Mouse (Mus musculus) cerebellum, postnatal 10 days (tissue): ENCODE results near the gene Ptov1.

Experiments
- DNase-seq, 2 experiments: peaks; one replicate each; pipeline ENCODE4 v3.0.0; 2021; ENCODE audit warnings: mixed read lengths in 2 of 2

The Ptov1 gene

GRCm38 (mm10) chr7:44869697-44870528 lies at the start of gene Ptov1:
Ptov1 (minus strand) TSS chr7:44869788.
- DNase-seq = peak; percentile 94 to 96

GRCm38 (mm10) chr7:44919127-44919526 lies 49.5 kb upstream of the Ptov1 start:
- no peak for DNase-seq

GRCm38 (mm10) chr7:44918219-44918618 lies 48.6 kb upstream of the Ptov1 start:
- no peak for DNase-seq

- no peak for DNase-seq
Observed at GRCm38 (mm10) chr7:44916881-44917280, 47.3 kb upstream of the Ptov1 start.

GRCm38 (mm10) chr7:44916191-44916590 lies 46.6 kb upstream of the Ptov1 start:
- DNase-seq = no peak

DNA sequence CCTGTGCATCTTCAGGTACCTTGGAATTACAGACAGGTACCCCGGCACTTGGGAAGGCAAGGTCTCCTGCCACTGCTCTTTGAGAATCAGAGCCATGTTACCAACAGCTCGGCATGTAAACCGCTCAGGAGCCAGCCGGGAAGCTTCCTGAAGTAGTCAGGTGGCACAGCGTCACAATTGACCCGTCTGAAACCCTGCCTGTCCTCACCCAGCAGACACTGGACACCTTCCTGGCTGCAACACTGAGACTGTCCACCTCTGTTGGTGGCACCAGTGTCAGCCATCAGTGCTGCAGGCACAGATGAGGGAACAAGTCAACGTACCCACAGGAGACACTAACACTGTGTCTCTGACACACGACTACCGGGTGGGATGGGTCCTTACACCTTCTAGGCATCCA lies 45.7 kb upstream of the Ptov1 start:
- no peak for DNase-seq

DNA sequence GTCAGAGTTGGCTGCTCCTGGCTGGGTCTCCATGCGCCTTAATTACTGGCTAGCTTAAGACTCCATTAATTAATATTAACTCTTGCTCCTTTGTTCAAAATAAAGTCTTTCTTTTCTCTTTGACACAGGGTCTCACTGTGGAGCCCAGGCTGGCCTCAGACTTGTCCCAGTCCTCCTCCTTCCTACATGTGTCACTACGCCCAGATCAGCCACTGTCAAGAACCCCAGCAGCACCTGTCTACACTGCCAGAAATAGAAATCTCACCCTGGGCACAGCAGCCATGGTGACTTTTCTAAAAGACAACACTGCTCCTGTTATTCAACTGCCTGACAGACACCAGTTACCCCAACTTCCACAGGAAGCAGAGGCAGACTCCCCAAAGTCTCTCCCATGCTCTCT lies 44.8 kb upstream of the Ptov1 start:
- no peak for DNase-seq

- no peak for DNase-seq
Observed at GRCm38 (mm10) chr7:44908706-44909476, 39.3 kb upstream of the Ptov1 start.

DNA sequence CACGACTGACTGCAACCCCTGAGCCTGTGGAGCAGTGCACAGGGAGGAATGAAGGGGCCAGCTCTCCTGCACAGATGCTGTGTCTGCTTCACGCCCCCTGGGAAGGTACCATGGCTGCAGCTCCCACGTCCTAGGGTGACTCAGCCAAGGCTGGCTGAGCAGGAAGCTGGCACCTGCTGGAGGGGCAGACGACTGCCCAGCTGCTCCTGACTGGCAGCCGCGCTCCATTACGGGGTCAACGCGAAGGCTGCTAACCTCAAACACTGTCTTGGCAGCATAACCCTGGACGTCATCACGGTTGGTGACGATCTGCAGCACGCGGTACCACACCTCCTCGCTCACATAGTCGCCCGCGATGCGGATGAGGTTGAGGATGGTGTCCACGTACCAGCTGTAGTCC lies 35.8 kb upstream of the Ptov1 start:
- peak; percentile 60 to 66 for DNase-seq

- no peak for DNase-seq
Observed at GRCm38 (mm10) chr7:44901230-44901722, 31.7 kb upstream of the Ptov1 start.

GRCm38 (mm10) chr7:44900632-44901031 lies 31.0 kb upstream of the Ptov1 start:
- no peak for DNase-seq

GRCm38 (mm10) chr7:44898607-44899006 lies 29.0 kb upstream of the Ptov1 start:
- peak; percentile 60 to 69 for DNase-seq

DNA sequence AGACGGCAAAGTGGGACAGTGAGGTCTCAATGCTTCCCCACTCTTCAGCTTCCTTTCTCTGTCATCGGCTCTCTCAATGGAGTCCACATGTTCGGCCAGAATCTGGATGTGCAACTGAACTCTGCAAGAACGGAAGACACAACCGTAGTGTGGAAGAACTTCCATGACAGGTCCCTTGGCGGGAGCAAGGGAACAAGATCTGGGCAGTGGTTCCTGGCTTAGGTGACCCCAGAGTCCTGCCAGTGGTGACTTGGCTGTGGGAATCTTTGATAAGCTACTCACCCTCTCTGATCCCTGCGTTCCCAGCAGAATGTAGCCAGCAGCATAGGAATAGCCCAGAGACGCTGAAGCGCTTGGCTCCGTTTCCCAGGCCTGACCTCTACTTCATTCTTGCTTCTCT lies 26.9 kb upstream of the Ptov1 start:
- no peak for DNase-seq

- peak; percentile 95 for DNase-seq
Observed at GRCm38 (mm10) chr7:44895593-44896434, 26.2 kb upstream of the Ptov1 start, which contains the start of gene Fuz. Fuz (plus strand) TSS chr7:44896079.

GRCm38 (mm10) chr7:44895206-44895592 lies 25.6 kb upstream of the Ptov1 start:
- peak; percentile 62 to 70 for DNase-seq

GRCm38 (mm10) chr7:44894175-44894574 lies 24.6 kb upstream of the Ptov1 start:
- no peak for DNase-seq

GRCm38 (mm10) chr7:44893197-44893596 lies 23.6 kb upstream of the Ptov1 start:
- DNase-seq = no peak

DNA sequence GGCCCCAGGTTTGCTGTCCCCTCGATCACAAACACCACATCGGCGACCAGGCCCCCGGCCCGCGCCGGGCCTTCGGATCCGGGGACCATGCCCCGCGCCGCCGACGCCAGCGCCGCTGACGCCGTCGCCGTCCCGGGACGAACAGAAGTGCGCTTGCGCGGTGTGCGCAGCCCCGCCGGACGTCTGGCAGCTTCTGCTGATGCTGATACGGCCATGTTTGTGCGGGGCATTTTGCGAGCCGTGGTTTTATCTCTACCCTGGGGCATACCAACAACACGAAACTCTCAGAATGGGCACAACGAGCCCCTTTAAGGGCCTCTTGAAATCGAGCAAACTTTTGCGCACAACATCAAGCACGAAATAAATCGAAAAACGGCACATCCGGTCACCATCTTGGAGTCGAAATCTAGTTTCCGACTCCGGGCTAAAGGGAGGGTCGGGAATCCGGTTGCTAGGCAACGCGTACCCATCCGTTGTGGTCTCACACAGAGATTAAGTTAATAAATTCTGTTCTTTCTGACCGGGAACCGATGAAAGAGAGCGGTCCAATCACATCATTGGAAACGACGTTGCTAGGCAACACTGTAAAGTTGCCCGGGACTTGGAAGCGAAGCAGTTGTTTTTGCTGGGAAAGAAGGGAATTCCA lies 22.8 kb upstream of the Ptov1 start, which contains the start of gene Med25:
Gene Med25, minus strand, starts transcription at position 437 of the 646 bp plus-strand sequence.
- DNase-seq = peak; percentile 93 to 94

- DNase-seq = no peak
Observed at GRCm38 (mm10) chr7:44891611-44892010, 22.0 kb upstream of the Ptov1 start.

GRCm38 (mm10) chr7:44890737-44891136 lies 21.1 kb upstream of the Ptov1 start:
- peak; percentile 70 for DNase-seq

DNA sequence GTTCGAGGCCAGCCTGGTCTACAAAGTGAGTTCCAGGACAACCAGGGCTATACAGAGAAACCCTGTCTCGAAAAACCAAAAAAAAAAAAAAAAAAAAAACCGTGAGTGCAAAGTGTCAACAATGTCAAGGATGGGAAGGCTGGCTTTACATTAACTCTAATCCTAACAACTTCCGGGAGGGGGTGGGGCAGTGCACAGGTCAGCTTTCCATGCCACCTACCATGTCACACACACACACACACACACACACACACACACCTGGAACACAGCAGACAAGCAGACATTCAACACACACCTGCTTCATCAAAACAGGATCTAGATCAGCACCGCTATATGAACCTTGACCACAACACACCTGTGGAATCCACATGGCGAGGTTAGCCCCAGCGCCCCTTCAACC lies 20.6 kb upstream of the Ptov1 start:
- no peak for DNase-seq
